Mouse (Mus musculus): ENCODE data around the gene Npsr1. TPM values are rescaled to one million over a fixed set of nuclear protein-coding genes. Genes with fewer than 3 reads are reported as not detected.

Npsr1 gene
- total RNA-seq, 2 experiments from 2014 or later: 0.84 to 1.6 TPM

GRCm38 (mm10) chr9:24170728-24171127 is 72.9 kb downstream of the Npsr1 start:
- no peak overlapping the region for H3K27ac ChIP-seq
- H3K4me3 ChIP-seq: no peak overlapping the region
- no peak for DNase-seq (ENCODE audit: low spot score in 2 of 2)
- TF ChIP-seq CTCF (conservative IDR thresholded peaks at IDR 0.05): no peak

GRCm38 (mm10) chr9:24178744-24179143 is 80.9 kb downstream of the Npsr1 start:
- TF ChIP-seq CTCF (conservative IDR thresholded peaks at IDR 0.05): no peak
- H3K4me3 ChIP-seq: no peak overlapping the region

DNA sequence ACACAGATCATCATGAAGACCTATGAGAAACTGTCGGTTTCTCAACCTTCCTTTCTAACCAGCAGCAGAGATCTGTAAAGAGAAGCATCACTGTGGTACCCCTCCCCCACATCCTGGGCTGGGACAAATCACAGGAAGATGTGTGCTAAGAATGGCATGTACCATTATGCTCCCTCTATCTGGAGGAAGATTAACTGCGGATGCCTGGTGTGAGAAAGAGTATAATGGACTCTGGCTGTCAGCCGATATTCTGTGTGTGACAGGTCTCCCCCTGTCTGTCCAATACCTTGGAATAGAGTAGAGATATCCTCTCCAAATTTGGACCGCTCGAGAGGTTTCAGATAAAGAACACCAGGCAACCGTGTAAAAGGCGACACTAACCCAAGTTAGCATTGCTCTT is 83.1 kb downstream of the Npsr1 start:
- H3K27ac ChIP-seq: no peak overlapping the region
- no peak overlapping the region for H3K4me3 ChIP-seq
- TF ChIP-seq CTCF (conservative IDR thresholded peaks at IDR 0.05): no peak
- no peak for DNase-seq (ENCODE audit: low spot score in 2 of 2)

More at GRCm38 (mm10) chr9:24178744-24179143, 80.9 kb downstream of the Npsr1 start:
- no peak for DNase-seq (ENCODE audit: low spot score in 2 of 2)
- no peak overlapping the region for H3K27ac ChIP-seq

DNA sequence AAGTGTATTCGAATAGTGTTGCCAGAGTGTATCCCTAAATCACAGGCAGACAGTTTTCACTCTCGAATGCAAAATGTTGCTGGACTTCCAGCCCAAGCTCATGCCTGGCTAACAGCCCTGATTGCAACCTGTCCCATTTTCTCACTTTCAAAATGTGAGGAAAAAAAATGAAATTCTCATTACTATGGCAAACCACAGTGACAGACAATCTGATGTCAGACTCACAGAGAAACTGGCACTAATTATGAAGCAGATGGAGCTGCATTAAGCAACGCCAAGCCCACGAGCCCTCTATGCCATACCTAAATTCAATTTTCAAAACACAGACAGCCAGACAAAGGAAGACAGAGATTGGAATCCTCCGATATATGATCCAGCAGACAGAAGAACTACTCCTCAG is 88.5 kb downstream of the Npsr1 start:
- DNase-seq (ENCODE audit: low spot score in 2 of 2): peak; percentile 36 to 74
- TF ChIP-seq CTCF (conservative IDR thresholded peaks at IDR 0.05): no peak
- H3K4me3 ChIP-seq: no peak overlapping the region
- no peak overlapping the region for H3K27ac ChIP-seq

GRCm38 (mm10) chr9:24189511-24190260 is 91.9 kb downstream of the Npsr1 start:
- TF ChIP-seq CTCF (conservative IDR thresholded peaks at IDR 0.05): no peak
- H3K27ac ChIP-seq: peak overlapping the region; percentile 39; the same call in 1 of the 2 replicates
- peak; percentile 12 to 36 for DNase-seq (ENCODE audit: low spot score in 2 of 2)

DNA sequence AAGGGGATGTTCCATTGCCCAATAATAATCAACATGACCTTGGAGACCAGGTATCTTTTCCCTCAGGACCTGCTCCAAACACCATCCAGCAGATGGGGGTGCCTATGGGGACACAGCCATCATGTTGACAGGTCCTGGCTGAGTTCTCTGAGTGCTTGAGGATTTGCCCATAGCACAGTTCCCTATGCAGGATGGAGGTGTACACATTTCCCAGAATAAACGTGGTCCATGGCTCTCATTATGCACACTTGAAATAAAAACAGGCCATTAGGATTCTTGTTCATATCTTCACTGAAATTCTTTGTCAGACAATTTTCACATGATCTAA is 92.4 kb downstream of the Npsr1 start:
- Histone ChIP-seq H3K27ac (no peak overlapping the region), H3K4me3 (no peak overlapping the region)
- no peak for DNase-seq (ENCODE audit: low spot score in 2 of 2)
- no peak for TF ChIP-seq CTCF (conservative IDR thresholded peaks at IDR 0.05)

More at GRCm38 (mm10) chr9:24189511-24190260, 91.9 kb downstream of the Npsr1 start:
- no peak overlapping the region for H3K4me3 ChIP-seq

DNA sequence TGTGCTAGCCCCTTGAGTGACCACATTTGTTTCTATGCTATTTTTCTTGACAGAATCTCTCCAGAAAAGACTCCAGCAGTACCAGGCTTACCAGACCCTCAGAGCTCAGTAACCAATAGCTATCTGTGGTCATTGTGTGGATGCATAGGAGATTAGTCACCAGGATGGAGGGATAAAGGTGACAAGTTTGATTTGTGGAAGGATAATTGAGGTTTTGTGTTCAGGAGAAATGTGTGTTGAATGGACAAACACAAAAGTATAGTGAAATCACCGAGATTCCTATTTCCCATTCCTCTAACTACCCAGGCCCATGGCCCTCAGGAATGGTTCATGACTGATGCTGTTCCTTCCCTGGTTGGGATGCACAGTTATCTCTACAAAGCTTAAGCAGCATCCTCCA is 100.5 kb downstream of the Npsr1 start:
- no peak for DNase-seq (ENCODE audit: low spot score in 2 of 2)
- Histone ChIP-seq H3K4me3 (no peak overlapping the region), H3K27ac (no peak overlapping the region)
- no peak for TF ChIP-seq CTCF (conservative IDR thresholded peaks at IDR 0.05)

DNA sequence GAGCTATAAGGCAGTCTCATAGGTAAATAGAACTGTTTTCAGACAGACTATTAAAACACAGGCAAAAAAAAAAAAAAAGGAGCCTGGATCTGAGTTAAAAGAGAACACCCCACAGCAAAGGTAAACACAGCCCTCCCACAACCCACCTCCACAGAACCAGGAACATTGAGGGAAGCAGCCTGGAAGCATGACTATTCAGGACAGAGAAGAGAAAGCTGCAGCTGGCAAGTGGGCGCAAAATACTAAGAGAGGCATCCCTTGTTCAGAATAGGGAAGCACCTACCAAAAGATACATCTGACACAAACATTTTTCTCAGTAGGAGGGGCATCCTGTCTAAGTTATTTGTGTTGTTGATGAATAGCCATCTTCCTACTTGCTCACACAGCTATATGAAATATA is 113.8 kb downstream of the Npsr1 start:
- no peak for TF ChIP-seq CTCF (conservative IDR thresholded peaks at IDR 0.05)
- Histone ChIP-seq H3K4me3 (no peak overlapping the region), H3K27ac (no peak overlapping the region)
- peak; percentile 47 to 66 for DNase-seq (ENCODE audit: low spot score in 2 of 2)

DNA sequence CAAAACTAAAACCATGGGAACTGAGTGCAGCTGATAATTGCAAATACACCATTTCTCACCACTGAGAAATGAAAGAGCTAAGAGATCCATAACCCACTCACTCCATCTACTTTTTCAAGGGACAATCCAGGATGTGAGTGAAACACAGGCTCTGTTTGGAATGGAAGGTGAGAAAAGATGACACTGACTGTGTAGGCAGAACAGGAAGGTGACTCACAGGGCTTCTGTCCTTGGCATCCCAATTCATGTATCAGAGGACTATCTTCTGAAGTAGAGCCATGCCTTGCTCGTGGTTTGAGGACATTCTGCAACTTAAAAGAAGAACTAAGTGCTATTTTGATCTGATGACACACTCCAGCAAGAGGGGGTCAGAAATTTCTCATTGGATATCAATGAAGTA is 119.9 kb downstream of the Npsr1 start:
- H3K27ac ChIP-seq: no peak overlapping the region
- TF ChIP-seq CTCF (conservative IDR thresholded peaks at IDR 0.05): no peak
- DNase-seq (ENCODE audit: low spot score in 2 of 2): no peak
- no peak overlapping the region for H3K4me3 ChIP-seq

DNA sequence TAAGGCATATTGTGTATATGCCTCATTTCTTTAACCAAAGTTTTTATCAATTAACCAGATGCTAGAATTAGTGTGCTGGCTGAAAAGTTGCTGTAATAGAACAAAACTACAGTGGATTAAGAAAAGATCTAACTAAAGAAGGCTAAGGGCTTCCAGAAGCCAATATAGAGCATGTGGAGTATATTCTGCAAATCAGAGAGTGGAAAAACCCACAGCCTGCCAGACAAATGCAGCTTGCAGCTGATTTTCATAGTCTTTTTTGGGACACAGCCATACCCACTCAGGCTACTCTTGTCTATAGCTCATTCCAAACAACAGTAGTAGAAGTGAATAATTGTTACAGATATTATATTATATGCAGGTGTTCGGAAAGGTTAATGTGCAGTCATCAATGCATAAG is 138.7 kb downstream of the Npsr1 start:
- Histone ChIP-seq H3K4me3 (no peak overlapping the region), H3K27ac (no peak overlapping the region)
- no peak for TF ChIP-seq CTCF (conservative IDR thresholded peaks at IDR 0.05)
- DNase-seq (ENCODE audit: low spot score in 2 of 2): no peak

DNA sequence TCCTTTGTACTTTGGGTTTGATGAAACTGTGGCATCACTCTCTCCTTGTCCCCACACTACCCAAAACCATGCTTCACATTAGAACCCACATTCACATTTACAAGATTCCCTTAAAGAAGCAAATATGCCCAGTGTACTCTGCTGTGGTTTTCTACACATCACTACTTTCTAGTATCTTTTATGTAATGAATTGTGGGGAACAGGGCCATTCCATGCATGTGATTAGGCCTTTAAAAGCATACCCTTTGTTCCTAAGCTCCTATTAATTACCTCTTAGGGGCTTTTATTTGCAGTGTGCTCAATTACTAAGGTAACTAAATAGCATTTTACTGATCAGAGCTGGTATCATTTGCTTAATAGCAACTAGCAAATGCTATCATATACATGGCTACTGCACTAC is 149.8 kb downstream of the Npsr1 start:
- no peak for DNase-seq (ENCODE audit: low spot score in 2 of 2)
- Histone ChIP-seq H3K4me3 (no peak overlapping the region), H3K27ac (no peak overlapping the region)
- TF ChIP-seq CTCF (conservative IDR thresholded peaks at IDR 0.05): no peak

GRCm38 (mm10) chr9:24254236-24254635 is 156.4 kb downstream of the Npsr1 start:
- DNase-seq (ENCODE audit: low spot score in 2 of 2): no peak
- Histone ChIP-seq H3K4me3 (no peak overlapping the region), H3K27ac (no peak overlapping the region)
- no peak for TF ChIP-seq CTCF (conservative IDR thresholded peaks at IDR 0.05)

DNA sequence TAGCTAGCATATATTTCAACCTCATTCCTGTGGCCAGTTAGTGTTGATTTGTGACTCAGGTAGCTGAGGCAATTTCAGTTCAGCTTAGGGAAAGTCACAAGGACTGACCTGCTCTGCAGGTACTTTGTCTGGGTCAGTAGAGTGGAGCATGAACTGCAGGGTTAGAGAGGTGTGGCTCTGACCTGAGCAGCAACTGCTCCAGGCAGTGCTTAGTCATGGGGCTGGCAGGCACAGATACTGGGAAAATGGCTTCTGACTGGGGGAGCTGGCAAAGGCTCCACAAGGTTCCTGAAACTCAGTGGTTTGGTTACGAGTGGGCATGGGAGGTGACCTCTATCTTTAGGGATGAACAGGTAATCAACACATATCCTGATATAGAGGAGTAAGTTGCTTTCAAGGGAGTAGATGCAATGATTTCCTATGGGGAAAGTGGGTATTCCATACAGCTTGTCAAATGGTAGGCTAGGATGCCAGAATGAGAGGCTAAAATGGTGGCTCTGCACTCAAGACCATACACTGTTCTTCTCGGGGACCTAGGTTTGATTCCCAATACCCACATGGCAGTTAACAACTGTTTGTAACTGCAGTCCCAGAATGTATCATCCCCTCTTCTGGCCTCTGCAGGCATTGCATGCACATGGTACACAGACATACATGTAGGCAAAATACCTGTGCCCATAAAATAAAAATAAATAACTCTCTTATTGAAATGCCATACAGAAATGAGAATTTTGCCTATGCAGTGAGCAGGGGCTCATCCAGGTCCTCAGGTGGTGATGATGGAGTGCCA is 182.9 kb downstream of the Npsr1 start:
- no peak overlapping the region for H3K27ac ChIP-seq
- no peak overlapping the region for H3K4me3 ChIP-seq
- no peak for DNase-seq (ENCODE audit: low spot score in 2 of 2)
- TF ChIP-seq CTCF (conservative IDR thresholded peaks at IDR 0.05): peak; percentile 26; the same call in 1 of the 2 replicates

DNA sequence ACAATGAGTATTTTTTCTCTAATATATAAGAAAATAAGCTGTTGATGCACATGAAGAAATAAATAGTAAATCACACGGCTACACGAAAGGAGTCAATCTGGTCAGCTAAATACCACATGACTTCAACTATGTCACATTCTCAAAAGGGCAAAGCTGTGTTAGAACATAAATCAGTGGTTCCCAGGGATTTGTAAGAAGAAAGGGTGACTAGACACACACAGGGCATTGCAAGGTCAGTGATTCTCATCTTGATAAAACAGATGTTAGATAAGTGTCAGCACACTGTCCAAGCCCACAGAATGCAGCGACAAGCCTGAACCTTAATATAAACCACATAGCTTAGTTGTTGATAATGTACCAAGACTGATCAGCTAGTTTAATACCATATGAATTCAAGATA is 184.8 kb downstream of the Npsr1 start:
- Histone ChIP-seq H3K4me3 (no peak overlapping the region), H3K27ac (no peak overlapping the region)
- no peak for TF ChIP-seq CTCF (conservative IDR thresholded peaks at IDR 0.05)
- DNase-seq (ENCODE audit: low spot score in 2 of 2): no peak
